8 mouse cellular contexts compared by ENCODE assay signal in genomic region chr1:155096620-155097261, GRCm38 (mm10). TPM values are rescaled to one million over a fixed set of nuclear protein-coding genes. Genes with fewer than 3 reads are reported as not detected.
A peak's percentile ranks its signal among the peaks of the same experiment; 100 is the strongest.
DNase-seq lines count a peak whose midpoint lies in the region; ATAC-seq and TF ChIP-seq lines count a peak whose summit lies in the region.

No protein-coding gene starts in this region.

- TF ChIP-seq POLR2A in limb, embryonic 14.5 days (IDR thresholded peaks at IDR 0.05; ENCODE audit: borderline replicate concordance, extremely low read depth, insufficient read depth, insufficient read length): no peak

- no peak for DNase-seq in lung, postnatal 14 days
- DNase-seq in limb, embryonic 14.5 days (ENCODE audit: low spot score): no peak
- no peak for DNase-seq in ovary, postnatal 14 days (ENCODE audit: low spot score)
- no peak for DNase-seq in gastrocnemius, adult 18-20 months (ENCODE audit: low spot score)
- no peak for DNase-seq in gastrocnemius, postnatal 25 days

- peaks cover 54% of the 10 kb centered on the region for H3K4me1 ChIP-seq in lung, embryonic 15.5 days
- peaks cover 49% of the 10 kb centered on the region for H3K4me1 ChIP-seq in embryonic facial prominence, embryonic 15.5 days
- peaks cover 40% of the 10 kb centered on the region for H3K4me1 ChIP-seq in limb, embryonic 14.5 days (ENCODE audit: control insufficient read depth, insufficient read depth, low read length)

- peak overlapping the region; percentile 96 for H3K4me3 ChIP-seq in lung, embryonic 15.5 days
- peak overlapping the region; percentile 91 for H3K4me3 ChIP-seq in embryonic facial prominence, embryonic 15.5 days (replicated peaks)
- H3K4me3 ChIP-seq in limb, embryonic 14.5 days (replicated peaks; ENCODE audit: low read length): peak overlapping the region; percentile 98

- 60% methylated on average over 4 of the region's 4 CpGs for WGBS in lung, embryonic 15.5 days
- WGBS in embryonic facial prominence, embryonic 15.5 days: 57% methylated on average over 4 of the region's 4 CpGs
- WGBS in limb, embryonic 14.5 days: 77% methylated on average over 4 of the region's 4 CpGs

- no peak overlapping the region for H3K9ac ChIP-seq in lung, embryonic 15.5 days
- no peak overlapping the region for H3K9ac ChIP-seq in embryonic facial prominence, embryonic 15.5 days
- H3K9ac ChIP-seq in limb, embryonic 14.5 days (ENCODE audit: low read depth, low read length, severe bottlenecking): no peak overlapping the region

- no peaks in the 10 kb centered on the region for H3K9me3 ChIP-seq in lung, embryonic 15.5 days
- H3K9me3 ChIP-seq in embryonic facial prominence, embryonic 15.5 days (replicated peaks): no peaks in the 10 kb centered on the region
- H3K9me3 ChIP-seq in limb, embryonic 14.5 days (ENCODE audit: control insufficient read depth, low read length): no peaks in the 10 kb centered on the region

- H3K4me2 ChIP-seq in lung, embryonic 15.5 days: peak overlapping the region; percentile 66
- peak overlapping the region; percentile 81 for H3K4me2 ChIP-seq in embryonic facial prominence, embryonic 15.5 days (replicated peaks)
- H3K4me2 ChIP-seq in limb, embryonic 14.5 days (replicated peaks; ENCODE audit: low read depth, low read length, severe bottlenecking): peak overlapping the region; percentile 69

- no peaks in the 10 kb centered on the region for H3K36me3 ChIP-seq in lung, embryonic 15.5 days
- H3K36me3 ChIP-seq in embryonic facial prominence, embryonic 15.5 days: no peaks in the 10 kb centered on the region
- no peaks in the 10 kb centered on the region for H3K36me3 ChIP-seq in limb, embryonic 14.5 days (ENCODE audit: control insufficient read depth, insufficient read depth, low read length)

- H3K27ac ChIP-seq in lung, embryonic 15.5 days: no peak overlapping the region
- no peak overlapping the region for H3K27ac ChIP-seq in embryonic facial prominence, embryonic 15.5 days (replicated peaks)
- no peak overlapping the region for H3K27ac ChIP-seq in limb, embryonic 14.5 days (replicated peaks; ENCODE audit: low read depth, low read length)

- H3K27me3 ChIP-seq in lung, embryonic 15.5 days: no peaks in the 10 kb centered on the region
- H3K27me3 ChIP-seq in embryonic facial prominence, embryonic 15.5 days: no peaks in the 10 kb centered on the region
- no peaks in the 10 kb centered on the region for H3K27me3 ChIP-seq in limb, embryonic 14.5 days (ENCODE audit: control insufficient read depth, insufficient read depth, low read length)

- ATAC-seq in lung, embryonic 15.5 days (ENCODE audit: borderline replicate concordance, extremely low read depth, low FRiP score, low TSS enrichment): no peak
- ATAC-seq in embryonic facial prominence, embryonic 15.5 days (ENCODE audit: insufficient number of reproducible peaks, low FRiP score, low TSS enrichment, low read depth): no peak
- no peak for ATAC-seq in limb, embryonic 14.5 days (ENCODE audit: low FRiP score, low read depth)
- ATAC-seq in neutrophil, adult 5-6 weeks (ENCODE audit: extremely low read depth, insufficient number of reproducible peaks, low FRiP score, poor library complexity, severe bottlenecking): peak; percentile 24; the same call in 1 of the 2 replicates

RNA-seq across cellular contexts. Expression of gene Ier5, which starts 2.7 kb away (rescaled TPM):
- 7.0 and 8.7 TPM in 2 replicates for polyA plus RNA-seq in lung, embryonic 15.5 days (2015; fragmentation: Nextera tagmentation; extraction: Ambion mirVana)
- polyA plus RNA-seq in embryonic facial prominence, embryonic 15.5 days (2015; fragmentation: Nextera tagmentation; extraction: Ambion mirVana): 10.4 and 10.8 TPM in 2 replicates
- polyA plus RNA-seq in limb, embryonic 14.5 days (2012; rRNA removed): 25.1 and 25.3 TPM in 2 replicates
- polyA plus RNA-seq in limb, embryonic 14.5 days (2014; fragmentation: Nextera tagmentation; extraction: Ambion mirVana): 13.6 and 16.2 TPM in 2 replicates
- 273 and 288 TPM in 2 replicates for total RNA-seq in neutrophil, adult 5-6 weeks (2017)
- total RNA-seq in gastrocnemius, adult 18-20 months (2021): 10 to 100 TPM in 1 of 2 experiments, 1 to 10 TPM in 1; 4.7 to 19.4 TPM
- total RNA-seq in gastrocnemius, postnatal 25 days (2021): 1 to 10 TPM; 5.5 to 7.5 TPM

RNA-seq across cellular contexts. Expression of gene Mr1, which starts 49.9 kb away (rescaled TPM):
- polyA plus RNA-seq in lung, embryonic 15.5 days (2015; fragmentation: Nextera tagmentation; extraction: Ambion mirVana): 12.1 and 12.3 TPM in 2 replicates
- 9.5 and 11.3 TPM in 2 replicates for polyA plus RNA-seq in embryonic facial prominence, embryonic 15.5 days (2015; fragmentation: Nextera tagmentation; extraction: Ambion mirVana)
- polyA plus RNA-seq in limb, embryonic 14.5 days (2012; rRNA removed): 6.9 and 8.2 TPM in 2 replicates
- polyA plus RNA-seq in limb, embryonic 14.5 days (2014; fragmentation: Nextera tagmentation; extraction: Ambion mirVana): 10.5 TPM in 2 replicates
- total RNA-seq in neutrophil, adult 5-6 weeks (2017): 4.9 and 8.0 TPM in 2 replicates
- 10 to 100 TPM; 13.8 to 14.8 TPM for total RNA-seq in gastrocnemius, adult 18-20 months (2021)
- 10 to 100 TPM in 1 of 2 experiments, 1 to 10 TPM in 1; 7.3 to 10.6 TPM for total RNA-seq in gastrocnemius, postnatal 25 days (2021)

Comparison
In these comparisons a context has a peak if more than half of its experiments do, and no peak if none do; other contexts are left out.
1. RNA of gene Ier5, which starts 2.7 kb away (total RNA-seq): 273 to 288 TPM in neutrophil, adult 5-6 weeks; 4.7 to 19.4 TPM in gastrocnemius, adult 18-20 months and 5.5 to 7.5 TPM in gastrocnemius, postnatal 25 days; every median in the first group is over 10 times any median in the second.
2. Peak in every context shown above with its lines, with median percentiles within 50 percentile points of each other: H3K4me2 ChIP-seq and H3K4me3 ChIP-seq.